ENCODE assay signal across 8 mouse cellular contexts in the genomic region with DNA sequence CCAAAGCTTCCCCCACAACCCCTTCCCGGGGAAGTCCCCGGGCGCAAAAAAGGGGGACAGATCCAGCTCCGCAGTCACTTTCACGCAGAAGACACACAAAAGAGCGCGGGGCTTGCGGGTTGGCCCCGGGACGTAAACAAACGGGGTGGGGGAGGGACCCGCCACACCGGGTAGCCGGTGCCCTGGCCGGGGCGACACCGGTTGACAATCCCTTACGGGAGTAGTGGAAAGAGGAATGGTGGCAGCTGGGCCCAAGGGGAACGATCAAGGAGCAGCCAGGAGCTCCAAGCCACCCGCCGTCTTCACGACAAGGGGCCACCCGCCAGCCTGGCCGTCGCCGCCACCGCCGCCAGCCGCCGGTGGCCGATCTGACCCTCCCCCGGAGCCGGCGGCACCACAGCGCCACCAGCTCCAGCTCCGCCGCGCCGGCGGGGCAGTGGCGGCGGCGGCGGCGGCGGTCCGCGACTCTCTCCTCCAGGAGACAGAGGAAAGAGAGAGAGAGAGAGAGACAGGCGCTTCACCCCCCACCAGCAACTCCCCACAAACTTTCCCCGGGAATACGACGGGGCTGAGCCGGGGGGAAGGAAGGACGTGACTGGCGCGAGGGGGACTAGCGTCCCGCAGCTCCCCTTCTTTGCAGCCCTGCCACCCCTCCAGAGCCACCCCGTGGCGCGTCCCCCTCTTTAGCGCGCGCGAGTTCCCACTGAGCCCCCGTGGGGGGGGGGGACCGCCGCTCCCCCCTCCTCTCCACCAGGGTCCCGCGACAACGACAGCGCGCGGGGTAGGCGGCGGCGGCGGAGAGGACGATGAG. TPM values are rescaled to one million over a fixed set of nuclear protein-coding genes. Genes with fewer than 3 reads are reported as not detected.
A peak's percentile ranks its signal among the peaks of the same experiment; 100 is the strongest.
DNase-seq lines count a peak whose midpoint lies in the region; ATAC-seq and TF ChIP-seq lines count a peak whose summit lies in the region.

No protein-coding gene starts in this region.

- TF ChIP-seq CTCF in bone marrow, adult 2 months (IDR thresholded peaks at IDR 0.05; ENCODE audit: control insufficient read depth, insufficient read depth, low read length): 0 out of 2 replicates have a peak, but pooled peaks have one; percentile 1

- H3K9me3 ChIP-seq in erythroblast, embryonic 14.5 days (ENCODE audit: control insufficient read depth, low read length): no peaks in the 10 kb centered on the region
- no peaks in the 10 kb centered on the region for H3K9me3 ChIP-seq in heart, embryonic 12.5 days (replicated peaks)
- H3K9me3 ChIP-seq in kidney, embryonic 15.5 days (replicated peaks): no peaks in the 10 kb centered on the region
- no peaks in the 10 kb centered on the region for H3K9me3 ChIP-seq in liver, embryonic 13.5 days (replicated peaks)

- H3K36me3 ChIP-seq in erythroblast, embryonic 14.5 days (ENCODE audit: control insufficient read depth): no peaks in the 10 kb centered on the region
- no peaks in the 10 kb centered on the region for H3K36me3 ChIP-seq in heart, embryonic 12.5 days
- H3K36me3 ChIP-seq in kidney, embryonic 15.5 days: no peaks in the 10 kb centered on the region
- H3K36me3 ChIP-seq in liver, embryonic 13.5 days: no peaks in the 10 kb centered on the region

- peak overlapping the region; percentile 89 for H3K4me3 ChIP-seq in bone marrow, adult 2 months (replicated peaks; ENCODE audit: control insufficient read depth, low read depth, low read length)
- H3K4me3 ChIP-seq in erythroblast, embryonic 14.5 days (replicated peaks): peak overlapping the region; percentile 91
- H3K4me3 ChIP-seq in heart, embryonic 12.5 days: peak overlapping the region; percentile 85
- peak overlapping the region; percentile 71 for H3K4me3 ChIP-seq in kidney, embryonic 15.5 days (replicated peaks)
- H3K4me3 ChIP-seq in liver, embryonic 13.5 days (replicated peaks): peak overlapping the region; percentile 94

- peaks cover 59% of the 10 kb centered on the region for H3K27me3 ChIP-seq in erythroblast, embryonic 14.5 days (ENCODE audit: control insufficient read depth)
- peaks cover 11% of the 10 kb centered on the region; the same call in 1 of the 2 replicates for H3K27me3 ChIP-seq in heart, embryonic 12.5 days (replicated peaks)
- peaks cover 6% of the 10 kb centered on the region; the same call in 1 of the 2 replicates for H3K27me3 ChIP-seq in kidney, embryonic 15.5 days
- peaks cover 38% of the 10 kb centered on the region for H3K27me3 ChIP-seq in liver, embryonic 13.5 days

- DNase-seq in A20 (ENCODE audit: low read depth, low spot score): peak; percentile 77
- DNase-seq in liver, embryonic 13.5 days: peak; percentile 43
- DNase-seq in naive thymus-derived CD4-positive, alpha-beta T cell, adult 2 months (ENCODE audit: low read depth): peak; percentile 56
- peak; percentile 67 to 87 for DNase-seq in spleen, postnatal 4 days (ENCODE audit: low spot score in 2 of 2)

- peak; percentile 25; the same call in 1 of the 2 replicates for TF ChIP-seq POLR2A in bone marrow, adult 2 months (IDR thresholded peaks at IDR 0.05; ENCODE audit: borderline replicate concordance, control insufficient read depth, low read depth, low read length)

- peaks cover 1% of the 10 kb centered on the region; the same call in 1 of the 2 replicates for H3K4me1 ChIP-seq in bone marrow, adult 2 months (ENCODE audit: control insufficient read depth, insufficient read depth, low read length)
- H3K4me1 ChIP-seq in erythroblast, embryonic 14.5 days (ENCODE audit: control insufficient read depth): peaks cover 40% of the 10 kb centered on the region
- H3K4me1 ChIP-seq in heart, embryonic 12.5 days (replicated peaks): peaks cover 18% of the 10 kb centered on the region
- peaks cover 44% of the 10 kb centered on the region for H3K4me1 ChIP-seq in kidney, embryonic 15.5 days
- peaks cover 47% of the 10 kb centered on the region for H3K4me1 ChIP-seq in liver, embryonic 13.5 days (replicated peaks)

- H3K4me2 ChIP-seq in heart, embryonic 12.5 days: peak overlapping the region; percentile 97
- peak overlapping the region; percentile 98 for H3K4me2 ChIP-seq in kidney, embryonic 15.5 days
- peak overlapping the region; percentile 99 for H3K4me2 ChIP-seq in liver, embryonic 13.5 days

- H3K9ac ChIP-seq in heart, embryonic 12.5 days: peak overlapping the region; percentile 93
- peak overlapping the region; percentile 88 for H3K9ac ChIP-seq in kidney, embryonic 15.5 days
- peak overlapping the region; percentile 84 for H3K9ac ChIP-seq in liver, embryonic 13.5 days

- peak; percentile 63 for ATAC-seq in heart, embryonic 12.5 days (ENCODE audit: insufficient number of reproducible peaks, low FRiP score)
- ATAC-seq in kidney, embryonic 15.5 days (replicated peaks; ENCODE audit: low FRiP score): peak; percentile 44
- peak; percentile 41 for ATAC-seq in liver, embryonic 13.5 days (ENCODE audit: low read depth)

- H3K27ac ChIP-seq in bone marrow, adult 2 months (ENCODE audit: control insufficient read depth, insufficient read depth, low read depth, low read length, poor library complexity): peak overlapping the region; percentile 95
- H3K27ac ChIP-seq in heart, embryonic 12.5 days (ENCODE audit: poor library complexity, severe bottlenecking): peak overlapping the region; percentile 93
- H3K27ac ChIP-seq in kidney, embryonic 15.5 days: peak overlapping the region; percentile 95
- H3K27ac ChIP-seq in liver, embryonic 13.5 days: peak overlapping the region; percentile 73

- WGBS in bone marrow, adult 2 months: 1% methylated on average over 77 of the region's 79 CpGs
- under 1% methylated on average over 74 of the region's 79 CpGs for WGBS in heart, embryonic 12.5 days
- 1% methylated on average over 65 of the region's 79 CpGs for WGBS in kidney, embryonic 15.5 days
- WGBS in liver, embryonic 13.5 days (ENCODE audit: insufficient replicate concordance): under 1% methylated on average over 55 of the region's 79 CpGs

RNA-seq across cellular contexts. Expression of a gene that starts 1.1 kb away (rescaled TPM):
- 18.4 and 37.1 TPM in 2 replicates for polyA plus RNA-seq in bone marrow, adult 2 months (2011; ENCODE audit: insufficient read depth, insufficient read length, low replicate concordance, missing spikeins)
- 2.9 and 3.6 TPM in 2 replicates for polyA plus RNA-seq in erythroblast, embryonic 14.5 days (2012)
- 81.0 and 85.4 TPM in 2 replicates for polyA plus RNA-seq in heart, embryonic 12.5 days (2016; fragmentation: Nextera tagmentation; extraction: Ambion mirVana)
- polyA plus RNA-seq in kidney, embryonic 15.5 days (2015; fragmentation: Nextera tagmentation; extraction: Ambion mirVana): 108 and 110 TPM in 2 replicates
- 16.6 and 20.5 TPM in 2 replicates for polyA plus RNA-seq in liver, embryonic 13.5 days (2015; fragmentation: Nextera tagmentation; extraction: Ambion mirVana)

Comparison
In these comparisons a context has a peak if more than half of its experiments do, and no peak if none do; other contexts are left out.
1. Peak in every context shown above with its lines: DNase-seq, ATAC-seq, H3K4me3 ChIP-seq and H3K27ac ChIP-seq.